In the genomic region with DNA sequence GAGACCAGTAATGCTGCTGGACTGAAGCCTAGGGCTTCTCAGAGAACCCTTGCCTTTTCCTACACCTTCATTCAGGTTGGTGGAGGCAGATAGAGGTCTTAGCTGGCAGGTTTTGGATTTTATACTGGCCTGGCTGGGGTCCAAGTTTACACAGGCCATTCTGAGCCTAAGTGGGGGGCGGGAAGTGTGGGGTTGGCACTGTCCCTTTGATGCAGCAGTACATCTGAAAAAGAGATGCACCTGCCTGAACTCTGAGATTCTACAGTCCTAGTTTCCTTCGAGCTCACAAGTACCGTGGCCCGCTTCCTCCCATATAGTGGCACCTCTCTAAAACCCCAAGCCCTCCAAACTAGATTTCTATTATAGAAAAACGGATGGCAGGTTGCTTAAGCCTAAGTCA, we compare ENCODE assay signal across 10 mouse cellular contexts. TPM values are rescaled to one million over a fixed set of nuclear protein-coding genes. Genes with fewer than 3 reads are reported as not detected.
DNase-seq lines count a peak whose midpoint lies in the region; ATAC-seq and TF ChIP-seq lines count a peak whose summit lies in the region.
"Had no signal": no experiment of that assay in that cellular context is flagged by ENCODE, and none has a peak within 500 bp of the region (broad histone marks: within the 10 kb centered on the region; RNA-seq: fewer than 3 reads in every experiment).

No protein-coding gene starts in this region.

- H3K4me2 ChIP-seq in embryonic facial prominence, embryonic 14.5 days (ENCODE audit: low read depth, low read length), result peak overlapping the region; percentile 99; the same call in 1 of the 2 replicates
- H3K4me2 ChIP-seq in intestine, embryonic 15.5 days (replicated peaks), result peak overlapping the region; percentile 98
- H3K4me2 ChIP-seq in neural tube, embryonic 15.5 days, result peak overlapping the region; percentile 99

- WGBS in embryonic facial prominence, embryonic 14.5 days, result 24% methylated on average over 5 of the region's 5 CpGs
- 55% methylated on average over 5 of the region's 5 CpGs for whole genome bisulfite sequencing in intestine, embryonic 15.5 days
- 34% methylated on average over 5 of the region's 5 CpGs for WGBS in neural tube, embryonic 15.5 days

- no peak for ATAC-seq in embryonic facial prominence, embryonic 14.5 days (ENCODE audit: low read depth)
- ATAC-seq in intestine, embryonic 15.5 days, result no peak
- ATAC-seq in neural tube, embryonic 15.5 days (ENCODE audit: low FRiP score), result no peak
- no peak for ATAC-seq in monocyte, adult 5-6 weeks (replicated peaks; ENCODE audit: insufficient number of reproducible peaks, low FRiP score, low TSS enrichment, poor library complexity, severe bottlenecking)

- peak overlapping the region; percentile 82 for H3K27ac ChIP-seq in layer of hippocampus, adult 2 months
- no peak overlapping the region for H3K27ac ChIP-seq in embryonic facial prominence, embryonic 14.5 days (replicated peaks; ENCODE audit: low read depth, low read length)
- H3K27ac ChIP-seq in intestine, embryonic 15.5 days, result no peak overlapping the region
- no peak overlapping the region for H3K27ac ChIP-seq in neural tube, embryonic 15.5 days (replicated peaks)

- no peak overlapping the region for H3K9ac ChIP-seq in embryonic facial prominence, embryonic 14.5 days (ENCODE audit: low read depth, low read length)
- no peak overlapping the region for H3K9ac ChIP-seq in intestine, embryonic 15.5 days
- peak overlapping the region; percentile 71; the same call in 1 of the 2 replicates for H3K9ac ChIP-seq in neural tube, embryonic 15.5 days (replicated peaks)

- H3K36me3 ChIP-seq in embryonic facial prominence, embryonic 14.5 days (ENCODE audit: control insufficient read depth, insufficient read depth, low read length), result no peaks in the 10 kb centered on the region
- H3K36me3 ChIP-seq in intestine, embryonic 15.5 days, result no peaks in the 10 kb centered on the region
- H3K36me3 ChIP-seq in neural tube, embryonic 15.5 days, result no peaks in the 10 kb centered on the region

- no peaks in the 10 kb centered on the region for H3K9me3 ChIP-seq in embryonic facial prominence, embryonic 14.5 days (ENCODE audit: control insufficient read depth, low read length)
- no peaks in the 10 kb centered on the region for H3K9me3 ChIP-seq in intestine, embryonic 15.5 days
- H3K9me3 ChIP-seq in neural tube, embryonic 15.5 days (replicated peaks), result no peaks in the 10 kb centered on the region

- H3K27me3 ChIP-seq in embryonic facial prominence, embryonic 14.5 days (replicated peaks; ENCODE audit: control insufficient read depth, insufficient read depth, low read length), result peaks cover 21% of the 10 kb centered on the region
- H3K27me3 ChIP-seq in intestine, embryonic 15.5 days (replicated peaks), result no peaks in the 10 kb centered on the region
- H3K27me3 ChIP-seq in neural tube, embryonic 15.5 days (replicated peaks), result peaks cover 8% of the 10 kb centered on the region; the same call in 1 of the 2 replicates

- no peak for TF ChIP-seq CTCF in layer of hippocampus, adult 2 months (conservative IDR thresholded peaks at IDR 0.05)

- peaks cover 21% of the 10 kb centered on the region for H3K4me1 ChIP-seq in embryonic facial prominence, embryonic 14.5 days (ENCODE audit: control insufficient read depth, insufficient read depth, low read length)
- peaks cover 32% of the 10 kb centered on the region for H3K4me1 ChIP-seq in intestine, embryonic 15.5 days (replicated peaks)
- H3K4me1 ChIP-seq in neural tube, embryonic 15.5 days, result peaks cover 54% of the 10 kb centered on the region

- peak overlapping the region; percentile 74 for H3K4me3 ChIP-seq in layer of hippocampus, adult 2 months
- peak overlapping the region; percentile 69; the same call in 1 of the 2 replicates for H3K4me3 ChIP-seq in embryonic facial prominence, embryonic 14.5 days (ENCODE audit: low read depth, low read length)
- no peak overlapping the region for H3K4me3 ChIP-seq in intestine, embryonic 15.5 days (replicated peaks)
- peak overlapping the region; percentile 72 for H3K4me3 ChIP-seq in neural tube, embryonic 15.5 days (replicated peaks)

- no peak for DNase-seq in layer of hippocampus, adult 2 months (ENCODE audit: low spot score in 2 of 2)
- no peak for DNase-seq in layer of hippocampus, postnatal 14 days (ENCODE audit: low spot score in 2 of 2)
- no peak for DNase-seq in embryonic facial prominence, embryonic 14.5 days (ENCODE audit: low spot score)
- no peak for DNase-seq in layer of hippocampus, postnatal 10 days (ENCODE audit: low spot score in 2 of 2)
- no peak for DNase-seq in gastrocnemius, postnatal 25 days
- DNase-seq: adrenal gland, adult 8-10 months had no signal

RNA-seq across cellular contexts. Expression of gene Impdh1, which starts 1.4 kb away (rescaled TPM):
- total RNA-seq in layer of hippocampus, adult 2 months (2021), result 10 to 100 TPM; 40.7 to 47.5 TPM
- 10 to 100 TPM; 59.5 to 62.0 TPM for total RNA-seq in layer of hippocampus, postnatal 14 days (2021)
- polyA plus RNA-seq in embryonic facial prominence, embryonic 14.5 days (2014; fragmentation: Nextera tagmentation; extraction: Ambion mirVana), result 47.1 and 50.7 TPM in 2 replicates
- 44.7 and 44.8 TPM in 2 replicates for polyA plus RNA-seq in intestine, embryonic 15.5 days (2015; fragmentation: Nextera tagmentation; extraction: Ambion mirVana)
- polyA plus RNA-seq in neural tube, embryonic 15.5 days (2015; fragmentation: Nextera tagmentation; extraction: Ambion mirVana), result 84.1 and 84.2 TPM in 2 replicates
- 10 to 100 TPM; 84.5 to 87.2 TPM for total RNA-seq in layer of hippocampus, postnatal 10 days (2021)
- 16.4 to 27.6 TPM (median 22.7 TPM) in 3 replicates for total RNA-seq in monocyte, adult 5-6 weeks (2017)
- total RNA-seq in gastrocnemius, postnatal 25 days (2021), result 10 to 100 TPM; 13.6 to 15.5 TPM

RNA-seq across cellular contexts. Expression of gene Prrt4, which starts 35.4 kb away (rescaled TPM):
- 1 to 10 TPM; 2.6 to 2.7 TPM for total RNA-seq in layer of hippocampus, adult 2 months (2021)
- total RNA-seq in layer of hippocampus, postnatal 14 days (2021), result 1 to 10 TPM; 4.8 TPM
- polyA plus RNA-seq in embryonic facial prominence, embryonic 14.5 days (2014; fragmentation: Nextera tagmentation; extraction: Ambion mirVana), result 0.82 and 1.4 TPM in 2 replicates
- 0.40 and 0.50 TPM in 2 replicates for polyA plus RNA-seq in intestine, embryonic 15.5 days (2015; fragmentation: Nextera tagmentation; extraction: Ambion mirVana)
- polyA plus RNA-seq in neural tube, embryonic 15.5 days (2015; fragmentation: Nextera tagmentation; extraction: Ambion mirVana), result 12.6 and 13.9 TPM in 2 replicates
- 10 to 100 TPM in 1 of 2 experiments, 1 to 10 TPM in 1; 8.1 to 10.3 TPM for total RNA-seq in layer of hippocampus, postnatal 10 days (2021)
- total RNA-seq in monocyte, adult 5-6 weeks (2017), result not detected in 3 replicates
- 1 to 10 TPM in 1 of 2 experiments, under 1 TPM in 1; 0.97 to 1.1 TPM for total RNA-seq in gastrocnemius, postnatal 25 days (2021)
- total RNA-seq: hematopoietic stem cell, adult 5-6 weeks had no signal

RNA-seq across cellular contexts. Expression of gene Rbm28, which starts 50.0 kb away (rescaled TPM):
- 10 to 100 TPM; 43.6 to 51.0 TPM for total RNA-seq in layer of hippocampus, adult 2 months (2021)
- 10 to 100 TPM; 36.1 to 36.3 TPM for total RNA-seq in layer of hippocampus, postnatal 14 days (2021)
- 35.9 and 39.5 TPM in 2 replicates for polyA plus RNA-seq in embryonic facial prominence, embryonic 14.5 days (2014; fragmentation: Nextera tagmentation; extraction: Ambion mirVana)
- polyA plus RNA-seq in intestine, embryonic 15.5 days (2015; fragmentation: Nextera tagmentation; extraction: Ambion mirVana), result 24.9 and 28.4 TPM in 2 replicates
- polyA plus RNA-seq in neural tube, embryonic 15.5 days (2015; fragmentation: Nextera tagmentation; extraction: Ambion mirVana), result 38.2 and 41.1 TPM in 2 replicates
- total RNA-seq in layer of hippocampus, postnatal 10 days (2021), result 10 to 100 TPM; 33.7 to 43.6 TPM
- total RNA-seq in monocyte, adult 5-6 weeks (2017), result 50.0 to 66.4 TPM (median 59.6 TPM) in 3 replicates
- 10 to 100 TPM; 13.7 to 14.1 TPM for total RNA-seq in gastrocnemius, postnatal 25 days (2021)

RNA-seq across cellular contexts. Expression of gene Hilpda, which starts 57.5 kb away (rescaled TPM):
- total RNA-seq in layer of hippocampus, adult 2 months (2021), result 1 to 10 TPM; 6.4 to 6.6 TPM
- 1 to 10 TPM; 5.9 to 6.4 TPM for total RNA-seq in layer of hippocampus, postnatal 14 days (2021)
- polyA plus RNA-seq in embryonic facial prominence, embryonic 14.5 days (2014; fragmentation: Nextera tagmentation; extraction: Ambion mirVana), result 44.1 and 46.5 TPM in 2 replicates
- polyA plus RNA-seq in intestine, embryonic 15.5 days (2015; fragmentation: Nextera tagmentation; extraction: Ambion mirVana), result 32.4 and 34.6 TPM in 2 replicates
- polyA plus RNA-seq in neural tube, embryonic 15.5 days (2015; fragmentation: Nextera tagmentation; extraction: Ambion mirVana), result 28.4 and 29.0 TPM in 2 replicates
- 1 to 10 TPM; 7.3 to 7.6 TPM for total RNA-seq in layer of hippocampus, postnatal 10 days (2021)
- total RNA-seq in monocyte, adult 5-6 weeks (2017), result 7.6 to 8.9 TPM (median 8.5 TPM) in 3 replicates
- total RNA-seq in gastrocnemius, postnatal 25 days (2021), result 1 to 10 TPM; 3.5 to 4.2 TPM
